Mouse (Mus musculus) midbrain, embryonic 15.5 days (tissue): Measurements from ENCODE around the gene Mboat2. TPM values are rescaled to one million over a fixed set of nuclear protein-coding genes. Genes with fewer than 3 reads are reported as not detected.
A peak's percentile ranks its signal among the peaks of the same experiment; 100 is the strongest.

Source experiments
- ATAC-seq: fragments of 200-750 bp; cut with Nextera tagmentation; replicated peaks from 2 replicates; pipeline ENCODE4 v1.8.0; 2017; ENCODE audit warnings: moderate TSS enrichment
- H3K27ac ChIP-seq: fragments of 300-500 bp; sonication (generic); 2 replicates; pipeline ENCODE4 v1.5.1; 2015; ENCODE audit warnings: mild to moderate bottlenecking, inconsistent platforms
- H3K27me3 ChIP-seq: fragments of 300-500 bp; sonication (generic); replicated peaks from 2 replicates; pipeline ENCODE4 v1.6.1; 2015; ENCODE audit warnings: inconsistent platforms
- H3K36me3 ChIP-seq: fragments of 300-500 bp; sonication (generic); replicated peaks from 2 replicates; pipeline ENCODE4 v1.6.1; 2015; ENCODE audit warnings: inconsistent platforms
- H3K4me1 ChIP-seq: fragments of 300-500 bp; sonication (generic); 2 replicates; pipeline ENCODE4 v1.6.1; 2015; ENCODE audit warnings: inconsistent platforms
- H3K4me2 ChIP-seq: fragments of 300-500 bp; sonication (generic); 2 replicates; pipeline ENCODE4 v1.6.1; 2015; ENCODE audit warnings: inconsistent platforms, mild to moderate bottlenecking, moderate library complexity
- H3K4me3 ChIP-seq: fragments of 300-500 bp; sonication (generic); 2 replicates; pipeline ENCODE4 v1.5.1; 2015; ENCODE audit warnings: mild to moderate bottlenecking, inconsistent platforms
- H3K9ac ChIP-seq: fragments of 300-500 bp; sonication (generic); 2 replicates; pipeline ENCODE4 v1.6.1; 2015; ENCODE audit warnings: mild to moderate bottlenecking, inconsistent platforms
- H3K9me3 ChIP-seq: fragments of 300-500 bp; sonication (generic); 2 replicates; pipeline ENCODE4 v1.6.1; 2016; ENCODE audit warnings: inconsistent platforms
- WGBS: fragments of 180-500 bp; shearing (Covaris S2); methylation state at CpG from one replicate; pipeline ENCODE4 v1.1.7; 2015; ENCODE audit warnings: mixed read lengths; 5-methylcytosine and 5-hydroxymethylcytosine counted together
- polyA plus RNA-seq: library from polyadenylated mRNA; unstranded; fragments of >200 nt; fragmentation: Nextera tagmentation; extraction: Ambion mirVana; gene quantifications from 2 replicates; pipeline ENCODE4 v1.2.1, GENCODE M21; 2015

The Mboat2 gene
- polyA plus RNA-seq, 1 experiment from 2014 or later = 71.5 TPM

GRCm38 (mm10) chr12:24933996-24934395, 103.3 kb downstream of the Mboat2 start:
- no peak overlapping the region for H3K4me3 ChIP-seq
- no peak overlapping the region for H3K9ac ChIP-seq
- peaks cover 21% of the 10 kb centered on the region for H3K4me1 ChIP-seq
- no peaks in the 10 kb centered on the region for H3K36me3 ChIP-seq
- 88% methylated on average over 3 of the region's 3 CpGs for WGBS
- H3K27ac ChIP-seq = no peak overlapping the region
- H3K4me2 ChIP-seq = no peak overlapping the region
- no peak for ATAC-seq
- H3K9me3 ChIP-seq = no peaks in the 10 kb centered on the region
- H3K27me3 ChIP-seq = no peaks in the 10 kb centered on the region

- no peak for ATAC-seq
- no peaks in the 10 kb centered on the region for H3K27me3 ChIP-seq
- H3K4me3 ChIP-seq = no peak overlapping the region
- 0 out of 2 replicates have a peak, but pooled peaks cover 7% of the 10 kb centered on the region for H3K36me3 ChIP-seq
- no peak overlapping the region for H3K4me2 ChIP-seq
- H3K4me1 ChIP-seq = peaks cover 18% of the 10 kb centered on the region
- no peak overlapping the region for H3K27ac ChIP-seq
- no peak overlapping the region for H3K9ac ChIP-seq
- 50% methylated on average over 1 of the region's 1 CpGs for WGBS
- no peaks in the 10 kb centered on the region for H3K9me3 ChIP-seq
Observed at GRCm38 (mm10) chr12:24936281-24936680, 105.6 kb downstream of the Mboat2 start.

- ATAC-seq = no peak
- 93% methylated on average over 8 of the region's 8 CpGs for WGBS
- Histone ChIP-seq H3K9ac (no peak overlapping the region), H3K4me1 (no peaks in the 10 kb centered on the region), H3K4me2 (no peak overlapping the region), H3K27me3 (no peaks in the 10 kb centered on the region), H3K9me3 (no peaks in the 10 kb centered on the region), H3K27ac (no peak overlapping the region), H3K4me3 (no peak overlapping the region), H3K36me3 (peaks cover 18% of the 10 kb centered on the region; the same call in 1 of the 2 replicates)
Observed at GRCm38 (mm10) chr12:24939372-24939771, 108.7 kb downstream of the Mboat2 start.

- 90% methylated on average over 9 of the region's 9 CpGs for WGBS
- Histone ChIP-seq H3K4me2 (no peak overlapping the region), H3K27ac (no peak overlapping the region), H3K27me3 (no peaks in the 10 kb centered on the region), H3K4me1 (no peaks in the 10 kb centered on the region), H3K36me3 (peaks cover 18% of the 10 kb centered on the region; the same call in 1 of the 2 replicates), H3K9ac (no peak overlapping the region), H3K9me3 (no peaks in the 10 kb centered on the region), H3K4me3 (no peak overlapping the region)
- no peak for ATAC-seq
Observed at GRCm38 (mm10) chr12:24942619-24943287, 112.1 kb downstream of the Mboat2 start.

GRCm38 (mm10) chr12:24943427-24943826, 112.7 kb downstream of the Mboat2 start:
- H3K4me1 ChIP-seq = no peaks in the 10 kb centered on the region
- no peak overlapping the region for H3K4me2 ChIP-seq
- 89% methylated on average over 4 of the region's 4 CpGs for WGBS
- peaks cover 18% of the 10 kb centered on the region; the same call in 1 of the 2 replicates for H3K36me3 ChIP-seq
- no peak overlapping the region for H3K9ac ChIP-seq
- ATAC-seq = no peak
- H3K9me3 ChIP-seq = no peaks in the 10 kb centered on the region
- H3K27me3 ChIP-seq = no peaks in the 10 kb centered on the region
- H3K27ac ChIP-seq = no peak overlapping the region
- no peak overlapping the region for H3K4me3 ChIP-seq

GRCm38 (mm10) chr12:24944597-24944996, 113.9 kb downstream of the Mboat2 start:
- H3K4me3 ChIP-seq = no peak overlapping the region
- H3K4me2 ChIP-seq = no peak overlapping the region
- no peak overlapping the region for H3K9ac ChIP-seq
- no peak for ATAC-seq
- H3K27ac ChIP-seq = no peak overlapping the region
- H3K4me1 ChIP-seq = no peaks in the 10 kb centered on the region
- 97% methylated on average over 7 of the region's 7 CpGs for WGBS
- peaks cover 18% of the 10 kb centered on the region; the same call in 1 of the 2 replicates for H3K36me3 ChIP-seq
- no peaks in the 10 kb centered on the region for H3K27me3 ChIP-seq
- no peaks in the 10 kb centered on the region for H3K9me3 ChIP-seq

- H3K27me3 ChIP-seq = no peaks in the 10 kb centered on the region
- peaks cover 13% of the 10 kb centered on the region; the same call in 1 of the 2 replicates for H3K36me3 ChIP-seq
Observed at GRCm38 (mm10) chr12:24947065-24947464, 116.4 kb downstream of the Mboat2 start.

GRCm38 (mm10) chr12:24948344-24948743, 117.7 kb downstream of the Mboat2 start:
- WGBS = 66% methylated on average over 3 of the region's 3 CpGs

More at GRCm38 (mm10) chr12:24947065-24947464, 116.4 kb downstream of the Mboat2 start:
- Histone ChIP-seq H3K4me1 (no peaks in the 10 kb centered on the region), H3K4me2 (no peak overlapping the region), H3K4me3 (no peak overlapping the region), H3K27ac (no peak overlapping the region), H3K9ac (no peak overlapping the region), H3K9me3 (no peaks in the 10 kb centered on the region)
- ATAC-seq = no peak
- 94% methylated on average over 14 of the region's 14 CpGs for WGBS

GRCm38 (mm10) chr12:24950376-24951046, 119.8 kb downstream of the Mboat2 start:
- no peaks in the 10 kb centered on the region for H3K9me3 ChIP-seq
- no peak for ATAC-seq
- no peaks in the 10 kb centered on the region for H3K4me1 ChIP-seq
- no peak overlapping the region for H3K9ac ChIP-seq
- no peak overlapping the region for H3K4me3 ChIP-seq
- WGBS = 91% methylated on average over 7 of the region's 7 CpGs
- 0 out of 2 replicates have a peak, but pooled peaks cover 2% of the 10 kb centered on the region for H3K36me3 ChIP-seq
- H3K27ac ChIP-seq = no peak overlapping the region
- no peak overlapping the region for H3K4me2 ChIP-seq
- H3K27me3 ChIP-seq = no peaks in the 10 kb centered on the region

More at GRCm38 (mm10) chr12:24948344-24948743, 117.7 kb downstream of the Mboat2 start:
- H3K4me2 ChIP-seq = no peak overlapping the region
- no peak overlapping the region for H3K9ac ChIP-seq
- no peaks in the 10 kb centered on the region for H3K4me1 ChIP-seq
- peaks cover 5% of the 10 kb centered on the region; the same call in 1 of the 2 replicates for H3K36me3 ChIP-seq
- H3K27ac ChIP-seq = no peak overlapping the region
- no peaks in the 10 kb centered on the region for H3K9me3 ChIP-seq
- peak; percentile 29; the same call in 1 of the 2 replicates for ATAC-seq
- no peak overlapping the region for H3K4me3 ChIP-seq
- H3K27me3 ChIP-seq = no peaks in the 10 kb centered on the region

GRCm38 (mm10) chr12:24952147-24952546, 121.5 kb downstream of the Mboat2 start:
- Histone ChIP-seq H3K27me3 (no peaks in the 10 kb centered on the region), H3K4me3 (no peak overlapping the region), H3K4me1 (no peaks in the 10 kb centered on the region), H3K4me2 (no peak overlapping the region), H3K36me3 (0 out of 2 replicates have a peak, but pooled peaks cover 2% of the 10 kb centered on the region), H3K9ac (no peak overlapping the region), H3K9me3 (no peaks in the 10 kb centered on the region), H3K27ac (no peak overlapping the region)
- 61% methylated on average over 6 of the region's 6 CpGs for WGBS
- peak; percentile 63 for ATAC-seq

GRCm38 (mm10) chr12:24955137-24955536, 124.5 kb downstream of the Mboat2 start:
- 0 out of 2 replicates have a peak, but pooled peaks cover 2% of the 10 kb centered on the region for H3K36me3 ChIP-seq
- H3K4me3 ChIP-seq = no peak overlapping the region
- no peak overlapping the region for H3K4me2 ChIP-seq
- H3K27me3 ChIP-seq = no peaks in the 10 kb centered on the region
- no peak overlapping the region for H3K9ac ChIP-seq
- no peak overlapping the region for H3K27ac ChIP-seq
- 90% methylated on average over 9 of the region's 9 CpGs for WGBS
- no peak for ATAC-seq
- no peaks in the 10 kb centered on the region for H3K9me3 ChIP-seq
- no peaks in the 10 kb centered on the region for H3K4me1 ChIP-seq

GRCm38 (mm10) chr12:24958526-24958925, 127.8 kb downstream of the Mboat2 start:
- H3K27me3 ChIP-seq = no peaks in the 10 kb centered on the region
- 88% methylated on average over 3 of the region's 3 CpGs for WGBS
- no peaks in the 10 kb centered on the region for H3K9me3 ChIP-seq
- H3K4me2 ChIP-seq = no peak overlapping the region
- no peak for ATAC-seq
- H3K4me1 ChIP-seq = no peaks in the 10 kb centered on the region
- H3K27ac ChIP-seq = no peak overlapping the region
- no peaks in the 10 kb centered on the region for H3K36me3 ChIP-seq
- no peak overlapping the region for H3K4me3 ChIP-seq
- no peak overlapping the region for H3K9ac ChIP-seq
